Mouse (Mus musculus) midbrain, embryonic 15.5 days (tissue): ENCODE results near the gene Cpb2. TPM values are rescaled to one million over a fixed set of nuclear protein-coding genes. Genes with fewer than 3 reads are reported as not detected.

Experiments
- ATAC-seq: fragments of 200-750 bp; cut with Nextera tagmentation; replicated peaks from 2 replicates; pipeline ENCODE4 v1.8.0; 2017; ENCODE audit warnings: moderate TSS enrichment
- H3K27ac ChIP-seq: fragments of 300-500 bp; sonication (generic); 2 replicates; pipeline ENCODE4 v1.5.1; 2015; ENCODE audit warnings: mild to moderate bottlenecking, inconsistent platforms
- H3K27me3 ChIP-seq: fragments of 300-500 bp; sonication (generic); replicated peaks from 2 replicates; pipeline ENCODE4 v1.6.1; 2015; ENCODE audit warnings: inconsistent platforms
- H3K36me3 ChIP-seq: fragments of 300-500 bp; sonication (generic); replicated peaks from 2 replicates; pipeline ENCODE4 v1.6.1; 2015; ENCODE audit warnings: inconsistent platforms
- H3K4me1 ChIP-seq: fragments of 300-500 bp; sonication (generic); 2 replicates; pipeline ENCODE4 v1.6.1; 2015; ENCODE audit warnings: inconsistent platforms
- H3K4me2 ChIP-seq: fragments of 300-500 bp; sonication (generic); 2 replicates; pipeline ENCODE4 v1.6.1; 2015; ENCODE audit warnings: inconsistent platforms, mild to moderate bottlenecking, moderate library complexity
- H3K4me3 ChIP-seq: fragments of 300-500 bp; sonication (generic); 2 replicates; pipeline ENCODE4 v1.5.1; 2015; ENCODE audit warnings: mild to moderate bottlenecking, inconsistent platforms
- H3K9ac ChIP-seq: fragments of 300-500 bp; sonication (generic); 2 replicates; pipeline ENCODE4 v1.6.1; 2015; ENCODE audit warnings: mild to moderate bottlenecking, inconsistent platforms
- H3K9me3 ChIP-seq: fragments of 300-500 bp; sonication (generic); 2 replicates; pipeline ENCODE4 v1.6.1; 2016; ENCODE audit warnings: inconsistent platforms
- WGBS: fragments of 180-500 bp; shearing (Covaris S2); methylation state at CpG from one replicate; pipeline ENCODE4 v1.1.7; 2015; ENCODE audit warnings: mixed read lengths; 5-methylcytosine and 5-hydroxymethylcytosine counted together
- polyA plus RNA-seq: library from polyadenylated mRNA; unstranded; fragments of >200 nt; fragmentation: Nextera tagmentation; extraction: Ambion mirVana; gene quantifications from 2 replicates; pipeline ENCODE4 v1.2.1, GENCODE M21; 2015

Cpb2 gene
- 0.11 TPM in 1 of 2 replicates, not detected in the other for polyA plus RNA-seq

GRCm38 (mm10) chr14:75242087-75242486 is at the start of gene Cpb2:
TSS of gene Cpb2 (plus strand) at chr14:75242287.
- ATAC-seq: no peak
- H3K27me3 ChIP-seq: no peaks in the 10 kb centered on the region
- no peak within 1 kb of the TSS for H3K4me3 ChIP-seq
- 90% methylated on average over 5 of the region's 5 CpGs for WGBS
- H3K9me3 ChIP-seq: no peaks in the 10 kb centered on the region
- H3K4me1 ChIP-seq: no peaks in the 10 kb centered on the region
- no peak within 1 kb of the TSS for H3K27ac ChIP-seq
- H3K36me3 ChIP-seq: no peaks in the 10 kb centered on the region
- H3K4me2 ChIP-seq: no peak within 1 kb of the TSS
- no peak within 1 kb of the TSS for H3K9ac ChIP-seq

GRCm38 (mm10) chr14:75192427-75192826 is 49.7 kb upstream of the Cpb2 start:
- no peaks in the 10 kb centered on the region for H3K36me3 ChIP-seq
- H3K27ac ChIP-seq: no peak overlapping the region
- H3K4me1 ChIP-seq: no peaks in the 10 kb centered on the region
- H3K4me2 ChIP-seq: no peak overlapping the region
- H3K4me3 ChIP-seq: no peak overlapping the region
- 91% methylated on average over 10 of the region's 10 CpGs for WGBS
- no peak overlapping the region for H3K9ac ChIP-seq
- no peaks in the 10 kb centered on the region for H3K9me3 ChIP-seq
- no peak for ATAC-seq
- no peaks in the 10 kb centered on the region for H3K27me3 ChIP-seq

- no peak overlapping the region for H3K9ac ChIP-seq
- H3K27me3 ChIP-seq: no peaks in the 10 kb centered on the region
- no peaks in the 10 kb centered on the region for H3K9me3 ChIP-seq
- H3K27ac ChIP-seq: no peak overlapping the region
- no peak overlapping the region for H3K4me3 ChIP-seq
- H3K4me2 ChIP-seq: no peak overlapping the region
- ATAC-seq: no peak
- 89% methylated on average over 10 of the region's 10 CpGs for WGBS
- no peaks in the 10 kb centered on the region for H3K4me1 ChIP-seq
- no peaks in the 10 kb centered on the region for H3K36me3 ChIP-seq
Measured at GRCm38 (mm10) chr14:75192858-75193257, 49.2 kb upstream of the Cpb2 start.

GRCm38 (mm10) chr14:75195530-75195929 is 46.6 kb upstream of the Cpb2 start:
- Histone ChIP-seq H3K27ac (no peak overlapping the region), H3K4me2 (no peak overlapping the region), H3K27me3 (no peaks in the 10 kb centered on the region), H3K9me3 (no peaks in the 10 kb centered on the region), H3K4me1 (no peaks in the 10 kb centered on the region), H3K4me3 (no peak overlapping the region), H3K36me3 (no peaks in the 10 kb centered on the region), H3K9ac (no peak overlapping the region)
- 95% methylated on average over 5 of the region's 5 CpGs for WGBS
- no peak for ATAC-seq

GRCm38 (mm10) chr14:75197027-75197426 is 45.1 kb upstream of the Cpb2 start:
- Histone ChIP-seq H3K4me2 (no peak overlapping the region), H3K9ac (no peak overlapping the region), H3K4me1 (no peaks in the 10 kb centered on the region), H3K36me3 (no peaks in the 10 kb centered on the region), H3K9me3 (no peaks in the 10 kb centered on the region), H3K4me3 (no peak overlapping the region), H3K27me3 (no peaks in the 10 kb centered on the region), H3K27ac (no peak overlapping the region)
- WGBS: 41% methylated on average over 5 of the region's 5 CpGs
- ATAC-seq: no peak

- Histone ChIP-seq H3K4me3 (no peak overlapping the region), H3K36me3 (no peaks in the 10 kb centered on the region), H3K27me3 (no peaks in the 10 kb centered on the region), H3K4me1 (no peaks in the 10 kb centered on the region), H3K9ac (no peak overlapping the region), H3K9me3 (no peaks in the 10 kb centered on the region), H3K4me2 (no peak overlapping the region), H3K27ac (no peak overlapping the region)
- no peak for ATAC-seq
- 58% methylated on average over 7 of the region's 7 CpGs for WGBS
Measured at GRCm38 (mm10) chr14:75197660-75198059, 44.4 kb upstream of the Cpb2 start.

- Histone ChIP-seq H3K4me1 (no peaks in the 10 kb centered on the region), H3K9ac (no peak overlapping the region), H3K27me3 (no peaks in the 10 kb centered on the region), H3K9me3 (no peaks in the 10 kb centered on the region), H3K4me2 (no peak overlapping the region), H3K36me3 (no peaks in the 10 kb centered on the region), H3K4me3 (no peak overlapping the region), H3K27ac (no peak overlapping the region)
- 76% methylated on average over 6 of the region's 6 CpGs for WGBS
- ATAC-seq: no peak
Measured at GRCm38 (mm10) chr14:75205363-75206051, 36.6 kb upstream of the Cpb2 start.

- no peak overlapping the region for H3K27ac ChIP-seq
- H3K27me3 ChIP-seq: no peaks in the 10 kb centered on the region
- no peaks in the 10 kb centered on the region for H3K9me3 ChIP-seq
- no peak for ATAC-seq
- no peak overlapping the region for H3K4me2 ChIP-seq
- 94% methylated on average over 4 of the region's 4 CpGs for WGBS
- H3K36me3 ChIP-seq: no peaks in the 10 kb centered on the region
- H3K9ac ChIP-seq: no peak overlapping the region
- no peaks in the 10 kb centered on the region for H3K4me1 ChIP-seq
- no peak overlapping the region for H3K4me3 ChIP-seq
Measured at GRCm38 (mm10) chr14:75206307-75206706, 35.8 kb upstream of the Cpb2 start.

GRCm38 (mm10) chr14:75208572-75209151 is 33.4 kb upstream of the Cpb2 start:
- WGBS: 74% methylated on average over 6 of the region's 6 CpGs
- no peak for ATAC-seq
- Histone ChIP-seq H3K4me2 (no peak overlapping the region), H3K4me3 (no peak overlapping the region), H3K36me3 (no peaks in the 10 kb centered on the region), H3K27ac (no peak overlapping the region), H3K27me3 (no peaks in the 10 kb centered on the region), H3K9me3 (no peaks in the 10 kb centered on the region), H3K4me1 (no peaks in the 10 kb centered on the region), H3K9ac (no peak overlapping the region)

- ATAC-seq: no peak
- H3K9me3 ChIP-seq: no peaks in the 10 kb centered on the region
- H3K4me3 ChIP-seq: no peak overlapping the region
- no peak overlapping the region for H3K4me2 ChIP-seq
- H3K4me1 ChIP-seq: no peaks in the 10 kb centered on the region
- no peak overlapping the region for H3K9ac ChIP-seq
- 76% methylated on average over 11 of the region's 11 CpGs for WGBS
- no peak overlapping the region for H3K27ac ChIP-seq
- no peaks in the 10 kb centered on the region for H3K27me3 ChIP-seq
- H3K36me3 ChIP-seq: no peaks in the 10 kb centered on the region
Measured at GRCm38 (mm10) chr14:75213752-75214151, 28.3 kb upstream of the Cpb2 start.

GRCm38 (mm10) chr14:75218843-75219242 is 23.2 kb upstream of the Cpb2 start:
- no peaks in the 10 kb centered on the region for H3K9me3 ChIP-seq
- H3K4me2 ChIP-seq: no peak overlapping the region
- no peaks in the 10 kb centered on the region for H3K36me3 ChIP-seq
- no peaks in the 10 kb centered on the region for H3K4me1 ChIP-seq
- H3K27ac ChIP-seq: no peak overlapping the region
- H3K4me3 ChIP-seq: no peak overlapping the region
- no peaks in the 10 kb centered on the region for H3K27me3 ChIP-seq
- 93% methylated on average over 2 of the region's 2 CpGs for WGBS
- ATAC-seq: 0 out of 2 replicates have a peak, but pooled peaks have one; percentile 17
- no peak overlapping the region for H3K9ac ChIP-seq

- WGBS: 59% methylated on average over 5 of the region's 5 CpGs
- Histone ChIP-seq H3K4me1 (no peaks in the 10 kb centered on the region), H3K4me2 (no peak overlapping the region), H3K9ac (no peak overlapping the region), H3K27ac (no peak overlapping the region), H3K27me3 (no peaks in the 10 kb centered on the region), H3K36me3 (no peaks in the 10 kb centered on the region), H3K4me3 (no peak overlapping the region), H3K9me3 (no peaks in the 10 kb centered on the region)
- ATAC-seq: peak; percentile 71; the same call in 1 of the 2 replicates
Measured at GRCm38 (mm10) chr14:75219250-75219913, 22.7 kb upstream of the Cpb2 start.
